Mouse (Mus musculus) lung, postnatal 36 days (tissue): ENCODE measurements around the gene Ppp4c.
"Not testable (repeated sequence)": the region's sequence is repeated elsewhere in the genome, so short reads cannot be mapped to it uniquely, and the experiment has no call there.

Experiments used
- DNase-seq: peaks from one replicate; pipeline ENCODE4 v3.0.0; 2022; ENCODE audit warnings: mixed read lengths

Ppp4c gene

DNA sequence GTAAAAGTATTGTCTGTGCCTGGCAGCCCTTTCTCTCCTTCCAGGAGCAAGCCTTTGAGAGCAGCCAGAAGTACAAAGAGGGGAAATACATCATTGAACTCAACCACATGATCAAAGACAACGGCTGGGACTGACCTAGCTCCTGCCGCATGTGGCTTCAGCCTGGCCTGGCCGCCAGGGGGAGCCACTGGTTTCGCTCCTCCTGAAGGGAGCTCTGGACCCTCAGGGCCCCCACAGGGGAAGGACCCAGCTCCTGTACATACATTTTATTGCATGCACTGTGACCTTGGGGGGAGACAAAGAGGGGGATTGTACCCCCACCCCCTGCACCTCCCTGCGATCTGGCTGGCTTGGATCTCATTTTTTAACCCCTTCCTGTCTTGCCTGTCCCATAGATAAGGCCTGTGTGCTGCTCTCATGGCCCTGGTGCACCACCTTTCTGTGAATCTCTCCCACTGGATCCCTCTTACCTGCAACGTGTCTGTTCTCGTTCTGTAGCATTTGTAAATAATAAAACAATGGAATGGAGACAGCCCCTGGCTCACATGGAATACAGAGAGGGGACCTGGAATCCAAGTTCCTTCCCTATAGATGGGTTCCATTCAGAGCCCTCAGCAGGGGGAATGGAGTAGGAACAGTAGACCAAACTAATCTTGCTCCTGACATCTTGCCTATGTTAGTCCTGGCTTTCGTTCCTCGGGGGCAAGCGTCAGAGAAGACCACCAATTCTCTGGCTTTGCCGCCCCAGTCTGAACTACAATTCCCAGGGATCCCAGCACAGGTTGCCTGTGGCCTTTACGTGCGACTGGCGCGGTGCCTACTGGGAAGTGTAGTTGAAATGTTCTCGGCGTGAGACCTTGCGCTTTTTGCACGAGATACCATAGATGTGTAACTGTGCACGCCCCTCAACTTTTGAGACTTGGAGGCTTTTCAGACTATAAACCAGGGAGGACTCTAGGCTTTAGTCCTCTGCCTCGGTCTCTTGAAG is 12.0 kb downstream of the Ppp4c start:
- DNase-seq, result peak; percentile 91

DNA sequence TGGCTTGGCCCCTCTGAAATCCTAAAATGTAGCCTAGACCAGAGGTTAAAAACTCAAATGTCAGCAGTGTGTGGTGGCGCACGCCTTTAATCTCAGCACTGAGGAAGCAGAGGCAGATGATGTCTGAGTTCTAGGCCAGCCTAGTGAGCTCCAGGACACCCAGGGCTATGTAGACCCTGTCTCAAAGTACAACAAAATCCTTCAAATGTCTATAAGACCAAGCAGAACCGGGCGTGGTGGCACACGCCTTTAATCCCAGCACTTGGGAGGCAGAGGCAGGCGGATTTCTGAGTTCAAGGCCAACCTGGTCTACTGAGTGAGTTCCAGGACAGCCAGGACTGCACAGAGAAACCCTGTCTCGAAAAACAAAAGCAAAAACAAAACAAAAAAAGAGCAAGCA is 13.2 kb downstream of the Ppp4c start:
- not testable (repeated sequence) for DNase-seq

DNA sequence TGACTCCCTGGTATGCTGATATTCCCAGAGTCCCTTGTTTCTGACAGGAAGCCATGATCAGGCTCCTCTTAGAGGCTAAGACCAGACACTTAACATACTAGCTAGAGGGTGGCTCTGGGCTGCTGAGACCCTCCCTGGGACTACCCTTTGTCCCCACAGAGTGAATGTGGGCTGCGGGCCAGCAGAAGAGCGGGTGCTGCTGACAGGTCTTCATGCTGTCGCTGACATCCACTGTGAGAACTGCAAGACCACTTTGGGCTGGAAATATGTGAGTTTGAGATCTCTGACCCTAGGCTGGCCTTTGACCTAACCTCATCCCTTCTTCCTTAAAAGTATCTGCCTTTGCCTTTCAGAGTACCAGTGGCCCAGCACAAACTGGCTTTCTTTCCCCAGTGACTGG is 14.1 kb downstream of the Ppp4c start:
- no peak for DNase-seq

GRCm38 (mm10) chr7:126777476-126777875 is 14.8 kb downstream of the Ppp4c start:
- no peak for DNase-seq

DNA sequence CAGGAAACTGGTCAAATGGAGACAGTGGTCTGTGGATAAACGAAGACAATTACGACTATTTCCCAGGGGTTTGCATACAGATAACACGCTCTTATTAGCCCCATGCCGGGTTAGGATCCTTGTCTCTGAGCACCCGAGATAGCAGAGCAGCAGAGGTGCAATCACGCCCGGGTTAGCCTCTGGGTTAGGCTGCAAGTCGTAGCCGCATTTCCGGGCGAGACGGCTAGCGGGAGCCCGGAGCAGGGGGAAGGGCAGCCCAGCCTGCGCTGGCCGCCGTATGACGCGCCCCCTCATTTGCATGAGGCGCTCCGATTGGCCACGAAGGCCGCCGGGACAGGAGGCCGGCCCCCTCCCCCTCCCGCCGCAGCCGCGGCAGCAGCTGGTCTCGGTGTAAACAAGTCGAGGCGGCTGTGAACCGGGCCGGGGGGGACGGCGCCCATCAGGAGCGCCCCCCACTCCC is 15.7 kb downstream of the Ppp4c start, which contains the start of gene Ypel3:
TSS of gene Ypel3 (plus strand) at position 358 of the 460 bp plus-strand sequence.
- DNase-seq, result peak; percentile 97

DNA sequence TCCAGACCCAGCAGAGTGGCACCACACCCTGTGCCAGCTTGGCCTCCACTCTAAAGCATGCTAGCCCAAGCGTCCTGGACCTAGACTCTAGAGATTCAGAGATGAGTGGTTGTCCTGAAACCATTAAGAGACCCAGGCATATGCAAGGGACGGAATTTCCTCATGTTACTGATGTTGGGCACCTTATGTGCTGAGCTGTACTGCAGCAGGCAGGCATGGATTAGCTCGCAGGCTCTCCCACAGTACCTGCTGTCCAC is 16.4 kb downstream of the Ppp4c start:
- DNase-seq, result peak; percentile 64

DNA sequence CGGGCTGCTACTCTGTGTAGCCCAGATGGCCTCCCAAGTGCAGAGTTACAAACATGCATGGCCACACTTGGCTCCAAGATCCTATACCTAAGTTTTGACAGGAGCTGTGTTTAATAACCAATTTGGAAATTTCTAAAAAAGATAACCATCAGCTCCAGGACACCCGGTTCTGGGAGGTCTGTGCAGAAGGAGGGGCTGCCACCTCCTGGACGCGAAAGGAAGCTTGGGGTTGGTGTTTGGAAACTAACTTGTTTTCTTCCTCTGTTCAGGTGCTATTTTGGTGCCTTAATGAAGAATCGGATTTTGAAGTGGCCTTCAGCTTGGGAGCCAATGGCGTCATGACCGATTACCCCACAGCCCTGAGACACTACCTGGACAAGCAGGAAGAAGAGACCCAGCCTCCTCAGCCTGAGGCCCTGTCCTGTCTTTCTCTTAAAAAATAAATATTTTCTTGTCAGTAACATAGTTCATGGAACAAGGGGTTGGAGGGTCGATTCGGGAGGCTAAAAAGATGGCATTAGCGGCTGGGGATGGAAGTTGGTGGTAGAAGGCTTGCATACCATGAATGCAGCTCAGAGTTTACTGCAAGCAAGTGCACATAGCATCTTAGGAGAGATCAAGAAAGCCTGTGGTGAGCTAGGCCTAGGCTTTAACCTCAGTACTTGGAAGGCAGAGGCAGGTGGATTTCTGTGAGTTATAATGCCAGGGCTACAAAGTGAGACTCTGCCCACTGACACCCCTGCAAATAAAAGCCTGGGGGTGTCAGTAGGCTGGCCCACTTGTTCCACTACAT is 16.9 kb downstream of the Ppp4c start:
- no peak for DNase-seq

DNA sequence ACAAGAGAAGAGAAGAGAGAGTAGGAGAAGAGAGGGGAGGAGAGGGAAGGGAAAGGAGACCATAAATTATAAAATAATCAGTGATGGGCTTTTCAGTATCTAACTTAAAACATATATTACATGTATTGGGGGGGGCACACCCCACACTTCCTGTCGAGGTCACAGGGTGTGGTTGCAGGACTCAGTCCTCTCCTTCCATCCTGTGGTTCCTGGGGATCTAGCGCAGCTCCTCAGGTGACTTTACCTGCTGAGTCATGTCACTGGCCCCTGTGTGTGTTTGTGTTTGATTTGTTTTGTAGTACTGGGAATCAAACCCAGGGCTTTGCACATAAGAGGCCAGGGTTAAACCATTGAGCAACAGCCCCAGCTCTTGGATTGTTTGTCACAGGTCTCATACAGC is 17.8 kb downstream of the Ppp4c start:
- no peak for DNase-seq

DNA sequence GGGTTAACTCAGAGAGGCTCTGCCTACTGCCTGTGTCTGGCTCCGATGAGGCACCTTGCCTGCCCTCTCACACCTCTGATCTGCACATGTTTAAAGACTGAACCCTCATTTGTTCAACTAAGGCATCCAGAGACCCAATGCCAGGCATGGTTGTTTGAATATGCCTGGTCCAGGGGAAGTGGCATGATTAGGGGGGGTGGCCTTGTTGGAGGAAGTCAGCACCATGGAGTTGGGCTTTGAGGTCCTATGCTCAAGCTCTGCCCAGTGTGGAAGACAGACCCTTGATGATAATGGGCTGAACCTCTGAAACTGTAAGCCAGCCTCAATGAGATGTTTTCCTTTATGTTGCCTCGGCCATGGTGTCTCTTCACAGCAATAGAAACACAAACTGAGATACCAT is 18.9 kb downstream of the Ppp4c start:
- no peak for DNase-seq

DNA sequence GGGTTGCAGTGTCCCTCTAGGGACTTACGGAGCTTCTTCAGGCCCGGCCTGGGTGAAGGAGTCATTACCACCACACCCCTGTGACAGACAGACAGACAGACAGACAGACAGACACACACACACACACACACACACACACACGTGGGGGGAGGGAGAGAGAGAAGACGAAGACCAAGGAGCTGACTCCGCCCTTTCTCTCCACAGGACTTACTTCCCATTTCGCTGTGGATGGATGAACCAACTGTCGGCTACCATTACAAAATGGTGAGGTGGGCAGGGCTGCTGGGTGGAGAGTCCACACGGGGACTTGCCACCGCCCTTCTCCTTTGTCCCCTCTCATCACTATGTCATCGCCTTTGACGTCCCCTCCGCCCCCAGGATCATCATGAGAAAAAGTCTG is 21.5 kb downstream of the Ppp4c start:
- DNase-seq, result peak; percentile 68

DNA sequence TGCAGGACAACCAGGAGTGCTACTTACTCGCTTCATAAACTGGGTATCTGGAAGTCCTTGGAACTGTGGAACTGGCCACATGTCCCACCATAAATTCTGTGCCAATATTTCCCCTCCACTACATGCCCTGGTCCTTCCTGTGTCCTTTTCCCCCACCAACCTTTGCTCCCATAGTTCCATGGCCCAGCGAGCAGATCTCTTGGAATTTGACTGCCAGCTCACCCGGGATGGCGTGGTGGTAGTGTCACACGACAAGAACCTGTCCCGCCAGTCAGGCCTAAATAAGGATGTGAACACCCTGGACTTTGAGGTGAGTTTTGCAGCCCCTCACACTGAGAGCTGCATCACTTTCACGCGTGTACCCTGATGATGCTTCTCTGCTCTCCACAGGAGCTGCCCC is 25.3 kb downstream of the Ppp4c start:
- no peak for DNase-seq

DNA sequence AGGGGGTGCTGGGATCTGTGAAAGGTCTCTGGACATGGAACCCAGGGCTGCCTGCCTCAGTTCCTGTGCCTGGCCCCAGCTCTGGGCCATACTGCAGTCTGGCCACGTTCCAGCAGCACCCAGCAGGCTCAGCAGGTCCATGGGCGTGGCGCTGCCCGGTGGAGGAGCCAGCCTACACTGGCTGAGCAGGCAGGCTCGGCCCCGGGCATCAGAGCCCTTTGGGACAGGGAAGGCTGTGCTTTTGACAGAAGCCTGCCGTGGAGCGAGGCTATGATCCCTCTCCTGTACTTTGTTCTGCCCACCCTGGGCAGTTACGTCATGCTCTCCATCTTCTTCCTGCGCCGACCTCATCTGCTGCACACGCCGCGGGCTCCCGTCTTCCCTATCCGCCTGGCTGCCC is 26.1 kb downstream of the Ppp4c start, which contains the start of gene Gdpd3:
TSS of gene Gdpd3 (plus strand) at position 134 of the 400 bp plus-strand sequence.
- DNase-seq, result no peak

DNA sequence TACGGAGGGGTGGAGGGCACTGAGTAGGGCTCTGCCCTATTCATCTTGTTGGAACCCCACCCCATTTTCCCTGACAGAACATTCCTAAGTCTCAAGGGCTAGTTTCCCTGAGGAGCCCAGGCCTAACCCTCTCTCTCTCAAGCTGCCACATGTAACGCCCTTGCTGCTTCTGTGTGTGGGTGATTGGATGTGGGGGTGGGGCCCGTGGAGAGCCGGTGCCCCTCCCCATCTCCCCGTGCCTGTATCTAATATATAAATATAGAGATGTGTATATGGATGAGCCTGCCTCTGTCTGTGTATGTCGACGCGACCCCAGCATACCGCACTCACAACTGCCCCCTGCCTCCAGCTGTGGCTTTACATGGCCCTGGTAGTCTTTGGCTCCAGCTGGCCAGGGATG is 26.8 kb downstream of the Ppp4c start:
- no peak for DNase-seq

DNA sequence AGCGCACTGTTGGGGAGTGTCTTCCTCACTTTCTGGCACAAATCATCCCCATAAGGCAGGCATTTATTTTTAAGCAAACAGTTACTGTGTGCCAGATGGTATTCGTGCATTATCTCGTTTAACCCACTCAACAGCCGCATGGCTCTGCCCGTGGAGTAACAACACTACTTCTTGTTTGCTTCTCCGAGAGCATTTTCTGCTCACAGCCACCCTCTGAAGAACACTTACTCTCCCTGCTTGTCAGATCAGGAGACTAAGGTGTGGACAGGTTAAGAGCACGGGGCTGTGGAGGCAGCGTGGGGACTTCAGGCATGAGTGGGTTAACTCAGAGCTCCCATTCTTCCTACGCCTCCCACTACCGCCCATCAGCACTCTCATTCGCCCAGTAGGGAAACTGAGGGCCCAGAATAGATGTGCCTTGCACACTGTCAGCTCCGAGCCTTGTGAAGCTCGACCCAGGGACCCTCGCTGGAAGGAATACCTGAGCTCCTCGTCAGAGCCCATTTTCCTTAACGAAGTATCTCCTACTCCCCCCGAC is 29.8 kb downstream of the Ppp4c start:
- no peak for DNase-seq

DNA sequence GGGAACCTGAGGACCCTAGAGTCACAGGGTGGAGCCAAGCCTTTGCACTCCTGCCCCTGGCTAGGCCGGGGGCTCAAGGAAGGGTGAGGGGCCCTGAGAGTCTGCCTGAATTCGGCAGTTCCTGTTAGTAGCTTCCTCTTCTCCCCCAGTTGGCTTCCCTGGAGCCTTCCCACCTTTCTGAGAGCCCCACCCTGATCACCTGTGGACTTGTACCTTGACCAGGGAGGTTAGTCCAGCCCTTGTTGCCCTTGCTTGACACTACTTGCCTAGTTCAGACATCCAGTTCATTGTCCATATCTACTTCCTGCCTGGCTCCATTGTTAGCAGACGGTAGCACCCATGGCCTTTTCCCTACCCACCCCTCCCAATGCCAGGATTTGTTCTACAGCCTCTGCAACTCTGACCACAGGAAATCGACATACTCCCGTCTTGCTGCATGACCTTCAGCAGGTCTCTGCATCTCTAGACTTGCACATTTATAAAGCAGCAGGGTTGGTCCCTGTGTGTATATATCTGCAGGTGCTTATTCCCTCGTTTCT is 30.7 kb downstream of the Ppp4c start:
- peak; percentile 56 for DNase-seq

- DNase-seq, result no peak
Measured at GRCm38 (mm10) chr7:126760956-126761355, 31.3 kb downstream of the Ppp4c start.

DNA sequence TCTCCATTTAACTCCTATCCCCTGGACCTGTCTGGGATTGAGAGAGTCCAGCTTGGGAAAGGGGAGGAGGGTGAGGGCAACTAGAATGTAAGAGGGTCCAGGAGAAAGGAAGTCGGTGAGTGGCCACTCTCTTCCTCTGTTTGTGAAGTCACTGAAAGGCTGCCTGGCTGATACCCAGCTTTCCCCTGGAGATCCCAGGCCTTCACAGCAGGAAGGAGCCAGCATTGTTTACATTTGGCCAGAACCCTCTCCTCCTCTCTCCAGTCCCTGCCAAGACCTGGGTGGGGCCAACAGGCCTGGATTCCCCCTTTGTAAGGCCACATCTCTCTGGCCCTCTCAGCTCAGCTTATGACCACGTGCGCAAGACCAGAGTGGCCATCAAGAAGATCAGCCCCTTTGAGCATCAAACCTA is 31.9 kb downstream of the Ppp4c start:
- peak; percentile 95 for DNase-seq

DNA sequence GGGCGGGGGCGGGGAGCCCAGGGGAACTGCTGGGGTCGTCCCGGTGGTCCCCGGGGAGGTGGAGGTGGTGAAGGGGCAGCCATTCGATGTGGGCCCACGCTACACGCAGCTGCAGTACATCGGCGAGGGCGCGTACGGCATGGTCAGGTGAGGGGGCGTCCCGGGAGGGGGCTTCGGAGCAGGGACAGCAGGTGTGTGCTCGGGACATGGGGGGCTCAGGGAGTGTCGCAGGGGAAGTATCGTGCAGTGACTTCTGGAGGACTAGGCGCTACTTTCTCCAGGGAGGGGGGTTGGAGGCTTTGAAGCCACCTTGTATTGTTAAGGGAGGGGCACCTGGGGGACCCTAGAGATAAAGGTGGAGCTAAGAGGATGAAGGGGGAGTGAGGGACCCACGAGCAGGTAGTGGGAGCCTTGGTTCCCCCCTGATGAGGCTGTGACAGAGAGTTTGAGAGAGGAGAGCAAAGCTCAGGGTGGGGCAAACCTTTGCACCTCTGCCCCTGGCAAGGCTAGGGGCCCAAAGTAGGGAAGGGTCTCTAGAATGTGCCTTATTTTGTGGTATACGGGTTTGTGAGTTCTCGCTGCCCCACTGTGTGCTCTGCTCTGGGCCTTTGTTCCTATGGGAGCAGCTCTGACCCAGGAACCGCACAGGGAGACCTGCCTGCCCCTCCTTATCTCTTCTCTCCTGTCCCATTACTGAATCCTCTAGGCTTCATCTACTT is 32.5 kb downstream of the Ppp4c start:
- DNase-seq, result no peak

DNA sequence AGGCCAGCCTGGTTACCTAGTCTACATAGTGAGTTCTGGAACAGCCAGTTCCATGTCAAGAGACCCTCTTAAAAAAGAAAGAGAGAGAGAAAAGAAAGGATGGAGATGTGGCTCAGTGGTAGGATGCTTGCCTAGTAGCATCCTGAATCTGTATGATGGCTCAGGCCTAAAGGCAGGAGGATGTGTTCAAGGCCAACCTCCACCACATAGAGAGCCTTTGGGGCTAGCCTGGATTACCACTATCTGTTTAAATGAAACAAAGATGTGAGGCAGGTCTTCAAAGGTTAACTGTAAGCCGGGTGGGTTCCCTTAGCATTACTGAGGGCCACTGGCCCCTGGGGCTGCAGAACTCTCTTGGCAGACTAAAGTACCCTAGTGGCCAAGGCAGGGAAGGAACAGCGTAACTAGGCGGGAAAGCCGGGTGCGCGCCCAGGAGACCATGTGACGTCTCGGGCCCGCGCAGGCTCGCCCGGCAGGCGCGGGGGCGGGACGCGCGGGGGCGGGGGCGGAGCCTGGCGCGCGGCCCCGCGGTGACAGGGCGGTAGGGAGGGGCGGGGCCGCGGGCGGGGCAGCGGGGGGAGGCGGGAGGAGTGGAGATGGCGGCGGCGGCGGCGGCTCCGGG is 33.1 kb downstream of the Ppp4c start, which contains the start of gene Mapk3:
TSS of gene Mapk3 (plus strand) at position 552 of the 622 bp plus-strand sequence.
- peak; percentile 94 for DNase-seq

DNA sequence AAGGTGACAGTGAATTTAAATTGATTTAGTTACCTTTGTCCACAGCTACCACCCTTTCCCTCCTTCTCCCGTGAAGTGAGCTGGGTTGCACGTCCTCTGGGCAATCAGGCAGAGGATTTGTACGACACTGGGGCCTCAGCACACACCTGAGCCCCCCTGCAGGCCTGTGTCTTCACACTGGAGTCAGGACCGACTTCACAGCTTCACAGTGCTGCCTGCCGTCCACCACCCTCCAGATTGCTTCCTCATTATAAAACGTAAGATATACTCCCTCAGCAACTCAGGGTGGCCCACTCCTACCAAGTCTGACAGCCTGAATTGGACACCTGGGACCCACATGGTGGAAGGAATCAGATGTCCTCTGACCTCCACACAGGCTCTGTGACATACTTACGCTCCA is 33.8 kb downstream of the Ppp4c start:
- no peak for DNase-seq

DNA sequence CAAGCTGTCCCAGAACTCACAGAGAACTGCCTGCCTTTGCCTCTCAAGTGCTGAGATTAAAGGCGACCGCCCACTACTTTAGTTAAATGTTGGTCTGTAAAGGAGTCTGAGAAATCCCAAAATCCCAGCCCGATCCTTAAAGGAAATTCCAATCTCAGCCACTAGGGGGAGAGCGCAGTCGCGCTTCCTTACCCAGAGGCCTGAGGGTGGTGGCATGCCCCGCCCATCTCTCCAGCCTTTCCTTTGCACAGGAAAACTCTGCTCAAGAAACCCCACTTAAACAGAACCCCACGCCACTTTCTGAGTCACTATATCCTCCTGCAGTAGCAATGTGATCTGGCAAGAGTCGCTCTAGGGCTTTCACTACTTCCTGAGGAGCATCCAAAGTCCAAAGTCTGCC is 37.4 kb downstream of the Ppp4c start:
- DNase-seq, result peak; percentile 93
